Mouse (Mus musculus): ENCODE measurements around the gene March6.
A peak's percentile ranks its signal among the peaks of the same experiment; 100 is the strongest.

The March6 gene

DNA sequence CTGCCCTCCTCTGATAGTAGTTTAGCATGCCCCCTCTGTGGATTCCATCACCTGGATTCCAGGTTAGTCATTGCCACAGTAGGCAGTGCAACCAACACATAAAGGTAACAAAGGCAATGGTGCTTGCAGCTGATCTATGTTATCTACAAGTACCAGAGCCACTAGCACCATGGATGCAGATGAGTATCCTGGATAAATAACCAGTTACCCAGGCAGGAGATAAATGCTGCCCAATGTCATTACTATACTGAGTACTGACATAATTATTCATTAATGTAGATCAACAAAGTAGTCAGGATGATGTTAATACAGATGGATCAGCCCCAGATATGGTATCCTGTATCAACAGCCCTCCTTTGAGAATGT, 19.5 kb downstream of the March6 start:
- no peak for DNase-seq (ENCODE audit: inconsistent ontology term)

DNA sequence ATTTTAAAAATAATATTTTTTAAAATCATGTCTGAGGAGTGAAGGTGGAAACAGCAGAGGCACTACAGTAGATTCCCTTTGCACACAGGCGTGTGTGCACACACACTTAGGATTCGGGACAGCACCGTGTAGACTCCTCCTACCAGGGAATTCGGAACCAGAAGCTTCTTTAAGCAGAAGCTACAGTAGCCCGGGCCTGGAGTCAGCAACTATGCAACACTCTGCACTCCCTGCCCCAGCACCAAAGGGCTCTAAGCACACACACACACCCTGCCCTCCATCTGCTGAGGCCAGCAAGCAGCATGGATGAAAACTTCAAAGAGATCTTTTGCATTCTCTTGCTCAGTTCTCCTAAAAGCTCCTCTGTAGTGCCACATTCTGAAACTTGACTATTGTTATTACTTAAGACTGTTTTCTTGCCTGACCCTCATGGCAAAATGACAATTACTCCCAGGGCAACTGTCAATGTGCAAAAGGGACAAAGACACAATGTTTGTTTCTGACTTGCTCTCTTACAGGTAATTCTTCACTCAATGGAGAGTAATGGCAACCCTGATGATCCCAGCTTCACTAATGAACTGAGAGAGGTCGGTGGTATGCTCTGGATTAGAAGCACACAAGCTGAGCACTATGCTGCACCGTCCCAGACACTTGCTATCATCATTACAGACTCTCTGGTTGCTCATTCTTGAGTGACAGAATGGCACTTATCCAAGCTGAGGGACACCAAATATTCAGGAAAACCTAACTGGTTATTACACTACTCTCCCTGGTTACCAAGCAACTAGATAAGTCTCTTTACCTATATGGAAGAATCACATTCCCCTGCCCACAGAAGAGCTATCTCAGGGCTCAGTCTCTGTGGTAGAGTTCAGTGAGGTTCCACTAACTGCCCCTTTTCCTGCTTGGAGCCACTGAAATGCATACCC, 20.1 kb downstream of the March6 start:
- no peak for DNase-seq (ENCODE audit: inconsistent ontology term)

DNA sequence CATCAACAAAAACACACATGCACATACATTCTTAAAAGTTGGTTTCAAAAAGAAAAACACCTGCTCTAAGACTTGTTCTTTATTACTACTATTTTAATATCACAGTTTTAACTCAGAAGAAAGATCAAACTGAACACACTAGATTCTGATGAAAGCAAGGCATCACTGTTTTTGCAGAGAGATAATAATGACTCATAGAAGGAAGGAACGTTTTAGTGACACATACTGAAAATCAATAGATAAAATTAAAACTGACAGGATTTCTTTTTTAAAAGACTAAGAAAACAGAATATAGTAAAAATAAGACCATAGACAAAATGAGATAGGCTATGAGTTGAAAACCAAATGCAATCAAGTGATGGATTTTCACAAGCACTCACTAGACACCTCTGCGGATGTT, 25.8 kb downstream of the March6 start:
- DNase-seq (ENCODE audit: inconsistent ontology term) = no peak

DNA sequence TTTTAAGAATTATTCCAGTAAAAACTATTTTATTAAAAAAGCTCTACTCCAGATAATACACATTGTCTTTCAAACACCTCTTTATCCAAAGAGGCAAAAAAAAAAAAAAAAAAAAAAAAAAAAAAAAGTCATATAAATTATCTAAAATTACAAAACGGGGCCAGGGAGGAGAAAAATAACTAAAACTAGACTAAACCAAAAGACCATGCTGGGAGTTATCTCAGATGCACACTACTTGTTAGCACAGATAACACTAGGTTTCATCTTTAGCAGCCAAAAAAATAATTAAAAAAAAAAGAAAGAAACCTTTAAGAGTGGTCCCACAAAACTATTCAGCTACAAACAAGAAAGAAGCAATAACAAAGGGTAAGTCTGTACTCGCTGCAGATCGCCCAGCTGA, 27.4 kb downstream of the March6 start:
- no peak for DNase-seq (ENCODE audit: inconsistent ontology term)

DNA sequence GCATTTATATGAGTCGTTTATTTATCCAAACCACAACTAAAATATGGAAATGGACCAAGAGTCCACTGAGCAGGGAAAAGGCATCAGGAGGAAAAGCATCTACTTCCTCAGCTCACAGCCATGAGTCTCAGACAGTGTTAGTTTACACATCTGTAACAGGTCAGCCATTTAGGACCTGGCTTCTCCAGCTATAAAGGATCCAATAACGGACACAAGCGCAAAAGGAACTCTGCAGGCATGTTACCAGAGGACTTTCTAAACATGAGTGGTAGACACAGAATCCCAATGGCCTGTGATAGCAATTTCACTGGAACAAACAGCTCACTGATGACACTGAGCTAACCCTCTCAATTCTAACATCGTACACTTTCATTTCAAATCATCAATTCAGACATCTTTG, 27.9 kb downstream of the March6 start:
- DNase-seq (ENCODE audit: inconsistent ontology term) = no peak

DNA sequence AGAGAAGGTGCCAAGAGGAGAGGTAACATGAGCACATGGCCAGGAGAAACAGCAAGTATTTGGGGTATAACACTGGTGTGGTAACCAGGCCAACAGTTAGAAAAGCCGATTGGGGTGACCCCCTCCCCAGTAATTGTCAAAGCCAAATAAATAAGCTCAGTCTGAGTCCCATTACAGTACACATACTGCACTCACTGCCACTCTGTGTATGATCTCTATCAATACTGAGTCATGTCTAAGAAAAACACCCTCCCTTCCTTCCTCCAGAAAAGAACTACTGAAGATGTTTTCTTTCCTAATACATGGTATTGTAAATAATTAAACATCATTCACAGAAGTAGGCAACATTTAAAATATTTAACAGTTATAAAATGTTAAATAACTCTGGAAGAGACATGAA, 28.5 kb downstream of the March6 start:
- no peak for DNase-seq (ENCODE audit: inconsistent ontology term)

DNA sequence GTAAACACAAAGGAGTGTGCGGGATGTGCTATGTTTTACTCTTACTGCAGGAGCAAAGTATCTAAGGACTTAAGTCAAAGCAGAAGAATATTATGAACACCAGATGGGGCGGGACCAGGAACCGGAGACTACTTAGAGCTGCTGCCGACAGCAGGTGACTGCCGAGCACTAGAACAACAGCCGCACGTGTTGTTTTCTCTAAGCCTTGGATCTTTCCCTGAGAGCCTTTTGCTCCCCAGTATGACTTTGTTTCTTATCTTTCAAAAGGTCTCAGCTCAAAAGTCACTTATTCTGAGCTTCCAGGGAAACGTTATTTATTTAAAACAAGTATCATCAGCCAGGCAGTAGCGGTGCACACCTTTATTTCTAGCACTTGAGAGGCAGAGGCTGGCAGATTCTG, 36.0 kb downstream of the March6 start:
- DNase-seq (ENCODE audit: inconsistent ontology term) = no peak

DNA sequence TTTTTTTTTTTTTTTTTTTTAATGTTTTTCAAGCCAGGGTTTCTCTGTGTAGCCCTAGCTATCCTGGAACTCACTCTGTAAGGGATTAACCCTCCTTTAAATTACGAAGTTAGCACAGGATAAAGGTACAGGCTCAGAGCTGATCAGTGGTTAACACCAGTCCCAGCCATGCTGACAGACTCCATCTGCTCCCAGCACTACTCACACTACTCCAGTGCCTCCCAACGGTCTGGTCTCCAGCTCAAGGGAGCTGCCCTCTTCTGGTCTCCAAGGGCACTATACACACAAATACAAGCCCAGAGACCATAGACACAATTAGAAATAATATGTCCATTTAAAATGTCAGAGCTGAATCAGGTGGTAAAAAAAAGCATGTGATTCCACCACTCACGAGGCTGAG, 36.5 kb downstream of the March6 start:
- no peak for DNase-seq (ENCODE audit: inconsistent ontology term)

DNA sequence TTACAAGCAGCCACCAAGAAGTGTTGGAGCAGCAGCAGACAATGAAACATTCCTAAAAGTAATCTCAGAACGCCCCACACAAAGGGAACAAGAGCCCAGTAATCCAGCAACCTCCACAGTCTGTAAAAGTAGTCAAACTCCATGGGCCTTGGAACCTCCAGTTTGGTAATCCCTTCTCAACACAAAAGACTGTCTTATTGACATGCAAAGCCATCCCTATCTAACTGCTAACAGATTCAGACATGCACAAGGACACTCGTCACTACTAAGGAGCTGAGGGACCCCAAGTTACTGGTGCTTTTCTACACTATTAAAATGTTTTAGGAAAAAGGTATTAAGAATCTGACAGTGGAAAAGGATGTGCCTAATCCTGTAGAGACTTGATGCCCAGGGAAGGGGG, 43.4 kb downstream of the March6 start:
- no peak for DNase-seq (ENCODE audit: inconsistent ontology term)

DNA sequence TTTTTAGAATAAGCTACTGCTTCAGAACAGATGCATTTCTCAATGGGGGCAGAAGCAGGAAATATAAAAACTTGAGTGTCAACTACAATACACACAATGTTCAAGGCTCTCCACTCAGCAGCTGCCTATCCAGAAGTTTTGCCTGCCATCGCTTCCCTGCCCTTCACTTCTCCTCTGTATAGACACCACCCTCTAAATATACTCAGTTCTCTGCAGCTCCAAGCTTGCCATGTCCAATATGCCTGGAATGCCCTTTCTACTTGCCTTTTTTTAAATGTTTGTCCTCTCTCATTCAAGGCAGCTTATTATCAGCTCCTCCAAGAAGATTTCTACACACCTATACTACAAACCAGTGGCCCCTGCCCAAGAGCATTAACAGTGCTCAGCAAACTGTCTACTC, 54.2 kb downstream of the March6 start:
- DNase-seq (ENCODE audit: inconsistent ontology term) = no peak

DNA sequence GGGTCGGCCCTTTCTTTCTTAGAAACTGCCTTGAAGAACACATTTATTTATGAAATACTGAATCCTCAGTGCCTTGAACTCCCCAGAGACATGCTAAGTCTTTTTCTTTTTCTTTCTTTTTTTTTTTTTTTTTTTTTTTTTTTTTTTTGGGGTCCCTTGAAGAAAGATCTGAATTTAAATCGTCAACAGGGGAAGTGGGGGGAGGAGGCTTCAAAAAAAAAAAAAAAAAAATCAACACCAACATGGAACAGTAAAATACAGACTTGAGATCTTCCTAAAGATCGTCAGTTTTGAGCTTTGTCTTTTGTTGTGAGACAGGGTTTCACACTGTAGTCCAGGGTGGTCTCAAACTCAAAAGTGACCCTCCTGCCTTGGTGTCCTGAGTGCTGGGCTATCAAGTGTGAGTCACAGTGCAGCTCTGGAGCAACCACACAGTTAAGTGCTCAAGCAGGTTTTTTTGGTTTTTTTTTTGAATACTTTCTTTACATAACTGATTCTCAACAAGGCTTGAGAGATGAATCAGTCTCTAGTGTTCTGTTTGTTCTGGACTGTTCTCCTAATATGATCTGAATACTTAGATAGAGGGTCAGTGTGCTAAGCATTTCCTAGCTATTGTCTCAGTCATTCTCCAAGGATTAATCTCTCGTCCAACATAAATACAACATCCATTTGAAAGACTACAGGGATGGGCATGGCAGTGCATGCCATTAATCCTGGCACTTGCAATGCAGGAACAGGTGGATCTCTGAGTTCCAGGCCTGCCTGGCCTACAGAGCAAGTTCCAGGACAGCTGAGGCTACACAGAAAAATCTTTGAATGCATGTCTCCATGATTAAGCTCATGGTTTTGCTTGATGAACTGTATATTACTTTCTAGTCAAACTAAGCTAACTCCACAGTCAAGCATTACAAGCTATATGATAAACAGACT, 57.9 kb downstream of the March6 start:
- DNase-seq (ENCODE audit: inconsistent ontology term) = peak; percentile 68

DNA sequence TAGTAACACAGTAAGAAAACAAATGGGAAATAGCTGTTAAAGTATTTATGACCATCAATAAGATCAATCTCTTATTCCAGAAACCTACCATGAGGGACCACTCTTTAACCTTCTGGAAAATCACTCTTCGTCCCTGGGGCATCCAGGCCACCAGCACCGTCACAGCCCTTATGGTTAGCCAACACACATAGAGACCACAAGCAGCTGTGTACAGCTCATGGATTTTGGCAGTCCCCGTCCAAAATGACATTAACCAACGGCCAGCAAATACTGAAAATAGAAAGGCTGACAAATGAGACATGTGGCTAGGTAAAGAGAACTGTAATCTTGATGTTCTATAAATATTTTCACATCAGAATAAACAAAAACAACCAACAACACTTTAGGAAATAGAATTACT, 59.3 kb downstream of the March6 start:
- DNase-seq (ENCODE audit: inconsistent ontology term) = no peak

DNA sequence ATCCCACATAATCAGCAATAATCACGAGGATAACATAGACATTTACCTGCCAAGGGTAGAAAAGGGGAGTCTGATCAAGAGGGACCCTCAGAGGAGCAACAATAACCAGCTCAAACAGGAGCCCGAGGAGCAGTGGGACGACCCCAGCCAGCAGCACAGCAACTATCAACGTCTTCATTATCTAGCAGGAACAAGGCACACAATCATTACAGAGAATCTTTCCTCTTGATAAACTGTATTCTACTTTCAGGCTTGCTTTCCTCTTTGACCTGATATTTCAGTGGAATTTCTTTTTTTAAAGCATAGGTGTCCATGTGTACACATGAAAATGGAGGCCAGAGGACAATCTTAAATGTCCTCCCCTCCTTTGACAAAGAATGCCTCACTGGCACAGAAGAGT, 61.4 kb downstream of the March6 start:
- no peak for DNase-seq (ENCODE audit: inconsistent ontology term)

DNA sequence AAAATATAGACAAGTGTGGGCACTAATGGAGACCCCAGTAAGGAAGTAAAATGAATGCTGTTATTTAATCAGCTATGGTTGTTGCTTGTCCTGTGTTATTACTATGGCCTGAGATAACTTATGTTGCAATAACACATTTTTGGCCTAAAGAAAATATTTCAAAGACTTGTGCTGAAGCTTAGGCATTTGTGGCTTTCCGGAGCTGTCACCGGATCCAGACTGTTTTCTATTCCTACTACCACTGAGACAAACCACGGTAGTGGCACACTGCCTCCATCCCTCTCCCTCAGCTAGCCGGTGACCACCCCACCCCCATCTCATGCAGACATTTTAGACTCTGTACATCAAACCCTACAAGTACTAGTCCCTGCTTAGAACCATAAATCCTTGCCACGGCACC, 62.0 kb downstream of the March6 start:
- no peak for DNase-seq (ENCODE audit: inconsistent ontology term)

DNA sequence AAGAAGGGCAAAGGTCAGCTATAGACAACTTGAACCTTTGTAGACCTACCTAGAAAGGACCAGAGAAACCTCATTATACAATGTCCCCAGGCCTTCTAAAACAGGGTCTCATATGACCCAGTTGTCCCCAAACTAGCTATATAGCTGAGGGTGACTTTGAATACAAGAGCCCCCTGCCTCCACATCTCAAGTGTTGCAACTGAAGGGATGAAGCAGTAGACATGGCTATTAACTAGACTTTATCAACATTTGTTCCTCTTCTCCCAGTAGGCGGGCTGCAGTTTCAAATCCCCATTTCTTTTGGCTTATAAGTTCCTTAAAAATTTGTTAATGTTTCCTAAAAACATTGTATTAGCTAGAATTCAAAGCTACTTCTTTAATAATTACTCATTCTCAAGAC, 64.1 kb downstream of the March6 start:
- no peak for DNase-seq (ENCODE audit: inconsistent ontology term)

DNA sequence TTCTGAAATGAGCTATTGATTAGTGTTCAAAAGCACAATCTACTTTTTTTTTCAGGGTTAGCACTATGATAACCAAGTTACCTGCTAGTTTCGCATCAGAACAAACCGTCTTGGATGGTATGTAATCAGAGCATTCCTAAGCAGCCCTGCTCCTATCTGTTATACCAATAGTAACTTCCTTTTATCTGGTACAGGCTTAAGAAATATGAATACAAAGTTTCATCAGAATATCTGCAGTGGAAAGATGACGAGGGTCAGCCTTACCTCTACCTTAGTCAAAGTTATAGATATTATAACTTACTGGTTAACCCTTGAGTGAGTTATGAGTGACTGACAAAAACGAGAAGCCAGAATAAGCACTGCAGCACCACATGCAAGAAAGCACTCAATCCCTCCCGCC, 64.6 kb downstream of the March6 start:
- DNase-seq (ENCODE audit: inconsistent ontology term) = no peak

DNA sequence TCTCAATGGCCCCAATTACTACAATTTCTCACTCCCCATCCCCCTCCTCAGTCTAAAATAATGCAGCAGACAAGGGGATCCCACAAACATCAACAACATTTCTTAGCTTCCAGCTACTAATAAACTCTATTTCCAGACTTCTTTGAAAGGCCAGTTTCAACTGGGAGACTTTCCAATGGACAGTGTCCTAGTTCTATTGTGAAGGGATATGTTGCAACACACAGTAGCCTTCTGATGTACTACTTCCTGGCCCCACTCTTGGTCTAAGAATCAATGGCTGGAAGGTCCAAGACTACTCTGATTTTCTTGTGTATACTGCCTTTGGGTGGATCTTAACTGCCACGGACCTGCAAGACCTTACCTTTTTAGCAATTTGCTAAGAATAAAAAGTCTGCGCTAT, 65.0 kb downstream of the March6 start:
- peak; percentile 7 for DNase-seq (ENCODE audit: inconsistent ontology term)

DNA sequence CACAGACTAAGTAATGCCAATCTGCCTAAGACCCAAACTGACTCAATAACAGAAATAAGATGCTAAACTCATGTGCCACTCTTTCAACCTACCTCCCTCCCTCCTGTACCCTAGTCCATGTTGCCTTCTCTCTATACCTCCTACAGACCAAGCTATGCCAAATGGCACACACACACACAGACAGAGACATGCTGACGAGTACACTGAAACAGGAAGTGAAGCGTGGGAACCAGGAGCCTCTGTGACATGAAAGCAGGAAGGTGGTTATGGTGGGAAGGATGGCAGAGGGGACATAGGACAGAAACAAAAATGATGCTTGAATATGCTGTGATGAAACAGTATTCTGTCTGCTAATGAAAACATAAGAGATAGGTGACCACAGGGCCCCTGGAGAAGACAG, 70.3 kb downstream of the March6 start:
- DNase-seq (ENCODE audit: inconsistent ontology term) = no peak

DNA sequence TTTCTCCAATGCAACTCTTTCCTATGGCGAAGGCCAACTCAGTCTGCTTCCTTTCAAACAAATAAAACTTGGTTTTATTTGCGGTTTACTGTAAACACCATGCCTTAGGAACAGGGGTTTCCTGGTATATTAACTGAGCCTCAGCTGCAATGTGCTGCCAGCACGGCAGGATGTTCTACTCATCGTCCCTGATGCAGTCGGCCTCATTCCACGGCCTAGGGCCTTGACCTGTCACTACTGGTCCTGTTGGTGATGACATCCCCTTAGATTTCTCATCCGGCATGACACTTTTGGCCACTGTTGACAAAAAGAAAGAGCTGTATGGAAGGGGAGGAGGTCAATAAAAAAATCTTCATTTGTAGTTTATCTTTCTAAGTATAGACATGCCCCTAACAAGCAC, 72.8 kb downstream of the March6 start:
- no peak for DNase-seq (ENCODE audit: inconsistent ontology term)

DNA sequence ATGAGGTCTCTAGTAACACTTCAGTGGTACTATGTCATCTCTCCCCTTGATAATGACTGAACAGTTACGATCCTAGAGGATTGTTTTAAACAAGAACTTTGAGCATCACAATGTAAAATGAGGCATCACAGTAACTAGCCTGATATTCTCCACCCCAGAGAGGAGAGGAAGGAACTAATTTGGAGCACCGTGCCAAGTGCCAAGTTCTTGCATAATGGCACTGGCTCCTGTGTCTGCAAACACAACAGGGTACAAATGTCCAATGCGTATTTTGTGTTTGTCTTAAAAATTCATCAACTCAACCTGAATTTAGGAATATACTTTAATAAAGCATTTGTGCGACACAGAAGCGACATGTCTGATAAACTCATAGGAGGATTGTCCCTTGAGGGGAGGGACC, 74.5 kb downstream of the March6 start:
- DNase-seq (ENCODE audit: inconsistent ontology term) = no peak

DNA sequence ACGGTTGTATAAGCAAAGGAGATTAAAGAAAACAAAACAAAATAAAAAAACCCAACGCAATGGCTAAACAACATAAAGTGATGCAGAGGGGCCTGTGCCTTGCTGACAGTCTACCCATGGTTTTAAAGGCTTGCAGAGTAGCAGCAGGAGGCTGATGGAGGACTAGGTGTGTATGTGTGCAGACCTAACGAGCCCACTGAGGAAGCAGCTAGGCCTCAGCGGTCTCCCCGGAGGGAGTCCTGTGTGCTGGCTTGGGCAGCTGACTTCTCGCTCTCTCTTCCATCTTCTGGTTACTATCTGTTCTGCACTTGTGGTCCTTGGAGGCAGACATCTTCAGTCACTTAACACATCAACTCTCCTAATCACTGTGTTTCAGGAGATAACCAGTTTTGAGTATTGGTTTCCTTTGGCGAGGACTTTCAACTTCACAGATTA, 76.0 kb downstream of the March6 start:
- DNase-seq (ENCODE audit: inconsistent ontology term) = no peak

DNA sequence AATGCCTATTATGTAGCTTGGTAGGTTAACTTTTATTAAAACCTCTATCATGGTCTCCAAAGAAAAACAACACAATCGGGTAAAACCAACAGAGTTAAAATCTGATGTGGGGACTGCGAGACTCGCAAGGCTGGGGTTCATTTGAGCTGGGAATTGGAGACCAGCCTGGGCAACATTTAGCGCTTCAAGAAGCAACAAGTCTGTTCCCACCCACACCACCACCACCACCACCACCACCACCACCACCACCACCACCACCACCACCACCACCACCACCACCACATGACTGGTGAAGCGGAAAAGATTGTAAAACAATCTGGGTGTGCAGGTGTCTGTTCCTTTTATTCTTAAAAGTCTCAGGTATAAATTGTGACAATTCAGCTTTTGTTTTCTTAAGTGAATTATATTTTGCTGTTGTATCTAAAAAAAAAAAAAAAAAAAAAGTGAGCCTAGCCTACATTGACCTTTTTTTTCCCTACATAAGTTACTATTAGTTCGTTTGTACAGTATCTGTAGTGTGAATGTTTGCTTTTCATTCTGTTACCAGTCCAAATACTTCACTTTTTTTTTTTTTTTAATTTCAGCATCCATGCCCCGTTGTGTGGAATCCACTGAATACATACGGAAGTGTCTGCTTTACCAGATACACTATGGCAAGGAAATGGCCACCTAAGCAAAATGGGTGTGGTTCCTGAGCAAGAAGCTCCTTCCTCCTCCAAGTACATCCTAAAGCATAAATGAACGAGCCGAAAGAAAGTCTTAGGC, 76.6 kb downstream of the March6 start:
- DNase-seq (ENCODE audit: inconsistent ontology term) = no peak
